Mouse (Mus musculus) gastrocnemius, adult 8-10 months (tissue): ENCODE data around the gene Arntl. TPM values are rescaled to one million over a fixed set of nuclear protein-coding genes. Genes with fewer than 3 reads are reported as not detected.

Source experiments
- DNase-seq, 2 experiments: peaks; one replicate each; pipeline ENCODE4 v3.0.0; 2022; ENCODE audit warnings: low spot score in 2 of 2
- total RNA-seq, 4 experiments: library from RNA; stranded (reverse); gene quantifications; 2 replicates each; pipeline ENCODE4 v1.2.4; 2022

The Arntl gene
- total RNA-seq, 4 experiments from 2014 or later: 8.4 to 19.5 (median 11.2) TPM

DNA sequence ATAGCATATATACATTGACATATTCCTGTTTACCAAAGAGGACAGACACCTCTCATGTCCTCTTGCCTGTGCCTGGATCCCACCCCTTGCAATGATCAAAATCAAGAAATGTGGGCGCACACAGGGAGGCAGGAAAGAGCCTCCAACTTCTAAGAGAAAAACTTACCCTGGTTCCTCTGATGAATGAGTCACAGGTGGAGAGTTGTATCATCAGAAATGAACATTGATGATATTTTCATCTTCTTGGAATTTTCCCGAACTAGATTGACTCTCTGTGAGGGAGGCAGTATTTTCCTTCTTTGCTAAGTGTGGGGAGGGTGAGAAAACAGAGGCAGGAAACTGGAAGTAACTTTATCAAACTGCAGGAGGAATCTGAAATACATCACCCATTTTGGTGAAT lies 78.1 kb downstream of the Arntl start:
- DNase-seq: no peak

DNA sequence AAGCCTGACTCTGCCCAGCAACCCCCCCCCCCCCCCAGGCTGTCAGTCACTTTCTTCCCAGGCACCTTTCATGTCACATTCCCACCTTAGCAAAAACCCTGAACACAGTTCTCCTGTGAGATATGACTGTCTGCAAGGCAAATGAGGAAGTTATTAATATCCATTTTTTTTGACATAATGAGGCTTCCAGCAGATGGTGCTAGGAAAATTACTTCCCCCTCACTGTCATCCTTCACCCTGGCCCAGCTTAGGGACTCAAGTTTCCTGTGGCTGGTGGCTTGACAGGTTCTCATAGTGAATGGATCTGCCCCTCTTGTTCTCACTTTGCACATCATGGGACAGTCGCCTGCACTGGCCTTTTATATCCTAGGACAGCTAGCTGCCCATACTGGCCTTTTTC lies 81.9 kb downstream of the Arntl start:
- DNase-seq: no peak

DNA sequence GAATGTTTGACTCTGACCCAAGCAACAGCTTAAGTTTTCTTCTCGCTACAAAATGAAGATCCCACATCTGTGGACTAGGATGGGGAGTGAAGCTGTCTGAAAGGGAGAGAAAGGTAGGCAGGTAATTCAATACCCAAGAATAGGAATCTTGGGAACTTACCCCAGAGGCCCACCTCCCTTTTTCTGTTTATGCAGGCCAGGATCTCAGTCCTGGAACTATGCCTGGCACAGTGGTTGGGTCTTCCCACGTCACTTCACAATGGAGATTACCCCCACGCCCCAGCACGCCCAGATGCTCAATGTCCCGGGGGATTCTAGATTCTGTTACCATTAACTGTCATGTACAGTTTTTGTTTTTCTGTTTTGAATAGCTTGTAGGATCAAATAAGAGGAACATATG lies 84.5 kb downstream of the Arntl start:
- no peak for DNase-seq

DNA sequence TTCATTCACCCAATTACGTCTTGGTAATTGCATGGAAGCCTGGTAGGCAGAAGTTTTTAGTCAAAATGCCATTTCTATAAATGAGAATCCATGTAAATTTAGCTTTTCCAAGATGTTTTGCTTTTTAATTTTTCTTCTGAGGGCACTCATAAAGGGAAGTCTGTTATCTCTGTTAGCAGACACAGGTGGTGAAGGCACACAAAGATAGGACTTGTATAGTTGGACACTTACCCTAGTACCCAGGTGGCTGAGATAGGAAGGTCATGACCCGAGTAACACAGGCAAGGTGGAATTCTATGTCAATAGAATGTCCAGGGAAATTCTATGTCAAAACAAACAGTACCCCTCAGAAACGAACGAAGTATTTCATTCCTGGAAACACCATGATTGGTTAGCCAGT lies 84.9 kb downstream of the Arntl start:
- no peak for DNase-seq

DNA sequence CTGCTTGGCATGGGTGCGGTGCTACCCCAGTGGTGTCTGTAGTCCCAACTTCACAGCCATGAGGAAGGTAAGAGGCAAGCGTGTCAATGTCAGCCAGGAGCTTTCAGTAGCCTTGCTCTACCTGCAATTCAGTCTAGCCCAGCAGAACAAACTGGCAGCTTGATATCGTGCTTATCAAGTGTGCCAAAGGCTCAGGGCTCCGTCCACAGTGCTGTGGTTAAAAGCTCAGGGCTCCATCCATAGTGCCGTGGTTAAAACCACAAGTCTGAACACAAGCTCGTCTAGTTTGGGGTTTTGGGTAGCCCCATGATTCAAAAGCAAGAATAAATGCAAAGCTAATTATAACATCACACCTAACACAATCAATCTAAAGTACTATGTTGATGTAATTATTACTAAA lies 87.3 kb downstream of the Arntl start:
- no peak for DNase-seq

DNA sequence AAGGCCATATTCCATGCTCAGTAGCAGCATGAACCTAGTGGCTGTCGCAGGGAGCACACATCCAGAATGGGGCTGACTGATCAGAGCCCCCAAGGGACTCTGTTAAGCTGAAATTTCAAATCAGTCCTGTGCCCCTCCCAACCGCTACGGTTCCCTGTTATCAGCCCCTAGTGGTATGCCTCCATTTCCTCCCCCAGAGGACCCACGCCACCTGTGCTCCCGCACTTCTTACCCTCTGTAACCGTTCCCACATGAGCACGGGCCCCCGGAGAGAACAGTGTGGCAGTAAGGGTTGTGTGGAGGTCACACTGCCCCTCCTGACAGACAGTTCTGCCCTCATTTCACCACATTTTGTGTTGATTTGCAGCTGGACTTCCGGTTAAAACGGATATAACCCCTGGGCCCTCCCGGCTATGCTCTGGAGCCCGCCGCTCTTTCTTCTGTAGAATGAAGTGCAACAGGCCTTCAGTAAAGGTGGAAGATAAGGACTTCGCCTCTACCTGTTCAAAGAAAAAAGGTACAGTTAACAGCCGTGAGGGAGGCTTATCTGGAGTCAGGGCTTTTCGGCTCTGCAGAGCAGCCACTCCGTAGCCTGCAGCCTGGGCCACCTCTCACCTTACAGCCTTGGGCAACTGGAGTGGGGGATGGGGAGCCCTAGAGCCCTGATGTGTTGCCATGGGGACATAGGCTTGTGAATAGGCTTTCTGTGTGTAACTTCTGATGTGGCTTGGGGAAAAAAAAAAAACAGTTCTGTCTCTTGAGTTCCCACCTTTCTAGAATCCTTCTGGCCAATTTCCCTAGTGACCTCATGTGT lies 88.0 kb downstream of the Arntl start:
- no peak for DNase-seq

DNA sequence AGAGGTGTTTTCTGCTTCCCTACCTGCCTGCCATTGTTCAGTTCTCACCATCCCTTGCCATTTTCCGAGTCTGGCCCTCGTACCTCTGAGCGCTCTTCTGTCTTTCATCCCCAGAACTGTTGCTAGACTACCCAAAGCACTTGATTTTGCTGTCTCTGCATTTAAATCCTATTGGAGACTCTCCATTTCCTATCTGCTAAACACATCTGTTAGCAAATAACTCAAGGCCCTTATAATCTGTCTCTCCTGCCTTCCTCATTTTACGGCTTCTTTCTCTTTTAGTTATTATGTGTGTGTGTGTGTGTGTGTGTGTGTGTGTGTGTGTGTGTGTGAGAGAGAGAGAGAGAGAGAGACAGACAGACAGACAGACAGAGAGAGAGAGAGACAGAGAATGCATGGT lies 90.5 kb downstream of the Arntl start:
- no peak for DNase-seq

DNA sequence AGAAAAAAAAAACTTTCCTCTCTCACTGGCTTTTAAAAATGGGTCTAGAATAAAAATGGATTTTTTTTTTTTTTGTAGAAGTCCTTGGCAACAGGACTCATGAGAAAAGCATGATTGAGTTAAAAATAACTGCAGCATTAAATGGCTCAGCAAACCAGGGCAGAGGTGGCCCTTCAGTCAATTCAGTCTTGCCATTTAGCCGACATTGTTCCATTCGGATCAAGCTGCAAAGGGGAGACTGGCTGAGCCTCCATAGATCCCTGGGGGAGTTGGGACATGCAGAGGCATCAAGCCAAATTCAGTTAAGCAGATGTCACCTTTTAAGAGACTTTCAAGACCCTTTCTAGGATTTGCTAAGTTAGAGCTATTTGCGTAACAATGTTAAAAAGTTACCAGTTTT lies 102.9 kb downstream of the Arntl start:
- DNase-seq: no peak

DNA sequence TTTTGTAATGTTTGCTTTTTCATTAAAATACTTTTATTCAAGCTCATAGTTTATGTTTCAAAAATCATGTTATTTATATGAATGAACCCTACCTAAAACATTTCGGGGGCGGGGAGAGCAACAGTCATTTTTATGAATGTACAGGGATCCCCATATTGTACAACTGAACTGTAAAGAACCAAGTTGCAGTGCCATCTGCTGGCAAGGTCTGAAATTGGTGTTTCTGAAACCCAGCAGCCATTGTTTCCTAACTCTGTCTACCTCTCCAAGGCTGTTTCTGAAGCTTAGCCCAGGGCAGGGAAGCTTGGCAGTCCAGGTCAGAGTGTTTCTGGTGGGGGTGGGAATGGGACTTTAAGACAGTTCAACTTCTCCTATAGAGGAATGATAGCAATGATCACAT lies 104.5 kb downstream of the Arntl start:
- peak in 1 of 2 experiments; percentile 12 for DNase-seq

DNA sequence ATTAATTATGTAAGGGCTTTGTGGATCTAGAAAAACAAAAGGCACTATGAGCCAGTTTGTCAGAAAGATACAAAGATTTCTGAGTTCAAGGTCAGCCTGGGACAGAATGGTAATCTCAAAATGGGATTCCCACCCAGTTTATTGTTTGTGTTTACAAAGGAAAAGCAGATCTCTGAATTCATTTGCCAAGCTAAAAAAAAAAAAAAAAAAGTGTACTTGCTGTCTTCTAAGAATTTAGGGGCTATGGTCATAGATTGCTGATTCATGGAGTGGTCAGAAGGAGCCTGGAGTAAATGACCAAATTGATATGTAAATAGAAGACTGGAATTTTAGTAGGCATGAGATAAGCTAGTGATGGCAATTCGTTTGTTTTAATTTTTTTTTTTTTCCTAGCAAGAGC lies 112.9 kb downstream of the Arntl start:
- DNase-seq: no peak

DNA sequence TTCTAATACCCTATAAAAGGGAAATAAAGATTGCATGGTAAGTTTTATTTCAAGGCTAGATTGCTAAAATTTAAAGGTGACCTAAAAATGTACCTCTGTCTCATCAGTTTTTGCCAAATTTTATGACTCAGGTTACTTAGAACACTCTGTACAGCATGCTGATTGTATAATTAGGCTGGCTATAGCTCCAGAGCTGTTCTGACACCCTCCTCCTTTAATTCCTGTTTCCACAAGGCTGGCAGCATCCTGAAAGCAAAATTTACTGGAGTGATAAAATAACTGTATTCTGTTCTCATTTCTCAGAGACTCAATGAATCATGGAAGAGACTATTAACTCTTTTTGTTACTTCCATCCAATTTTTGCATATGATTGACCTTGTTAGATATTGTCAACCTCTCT lies 126.8 kb downstream of the Arntl start:
- no peak for DNase-seq

DNA sequence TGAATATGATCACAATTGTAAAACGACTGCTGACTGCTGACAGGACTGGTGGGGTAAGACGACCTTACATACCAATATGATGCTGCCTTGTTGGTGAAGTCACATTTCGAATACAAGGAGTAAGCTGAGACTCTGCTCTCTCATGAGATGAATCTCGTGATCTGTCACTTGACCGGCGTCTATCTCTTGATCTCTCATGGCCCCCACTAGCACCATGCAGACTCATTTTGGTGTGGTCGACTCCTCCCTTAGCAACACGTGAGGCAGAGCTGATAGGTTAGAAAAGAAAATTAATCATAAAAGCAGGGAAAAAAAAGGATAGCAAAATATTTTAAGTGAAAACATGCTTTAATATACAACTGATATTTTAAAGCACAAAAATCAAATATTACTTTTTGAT lies 128.0 kb downstream of the Arntl start:
- DNase-seq: no peak

DNA sequence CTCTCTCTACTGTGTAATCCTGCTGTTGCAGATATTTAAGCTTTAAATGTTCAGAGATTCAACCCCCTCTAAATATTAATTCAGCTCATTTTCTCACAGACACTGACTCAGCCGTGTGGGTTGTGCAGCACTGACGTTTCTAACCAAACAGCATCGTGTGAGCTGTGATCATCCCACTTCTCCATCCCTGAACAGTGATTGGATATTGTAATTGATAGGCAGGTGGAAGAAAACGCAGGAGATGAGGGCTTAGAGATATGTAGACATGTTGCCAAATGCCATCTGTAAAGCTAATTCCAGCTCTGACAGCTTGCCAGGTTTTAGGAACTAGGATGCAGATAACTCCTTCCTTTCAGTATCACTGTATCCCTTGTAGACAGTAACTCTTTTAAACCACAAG lies 140.0 kb downstream of the Arntl start:
- no peak for DNase-seq

DNA sequence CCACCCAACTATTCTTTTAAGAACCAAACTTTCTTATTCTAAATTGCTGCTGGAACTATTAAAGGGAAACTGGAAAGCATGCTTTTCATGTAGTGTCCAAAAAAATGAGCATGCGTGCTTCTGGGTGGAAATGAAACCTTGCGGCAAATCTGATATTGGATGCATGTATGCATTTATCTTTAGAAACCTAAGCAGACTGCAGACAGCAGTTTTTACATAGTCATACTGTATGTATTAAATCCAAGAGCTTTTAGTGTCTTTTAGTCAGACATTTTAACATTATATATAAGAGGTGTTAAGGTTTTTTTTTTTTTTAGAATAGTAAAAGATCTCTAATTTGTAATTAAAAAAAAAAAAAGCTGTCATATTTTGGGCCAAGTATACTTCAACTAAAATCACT lies 140.4 kb downstream of the Arntl start:
- DNase-seq: no peak

DNA sequence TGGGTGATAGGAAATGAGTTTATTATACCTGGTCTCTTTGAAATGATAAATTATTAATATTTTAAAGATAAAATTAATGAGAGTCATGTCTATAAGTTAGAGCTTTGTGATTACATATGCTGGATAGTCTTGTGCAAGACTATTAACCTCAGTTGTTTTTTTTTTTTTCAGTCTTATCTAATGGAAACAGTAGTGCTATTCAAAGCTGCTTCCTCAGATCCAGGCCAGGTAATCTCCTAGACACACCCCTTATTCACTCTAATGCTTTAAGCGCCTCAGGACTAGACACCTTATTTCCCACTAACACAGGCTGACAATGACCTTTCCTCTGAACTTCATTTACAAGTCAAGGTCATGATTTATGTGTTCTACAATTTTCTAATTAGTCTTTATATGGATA lies 141.8 kb downstream of the Arntl start:
- no peak for DNase-seq

Other genes starting within 250 kb of the Arntl start
- 1 to 10 TPM; 5.8 to 7.7 (median 6.6) TPM for gene Btbd10, start 161.9 kb downstream of the Arntl start, total RNA-seq
- gene Pth, start 181.1 kb downstream of the Arntl start, total RNA-seq: not detected